Mouse (Mus musculus): ENCODE measurements at regions not wholly inside any gene's neighbourhood (a gene's known extent, or its start where the extent isn't known, plus 50 kb on each side); places are given as distances from the start of the nearest gene placed in this dataset.

GRCm38 (mm10) chr9:47389901-47390300, 140.1 kb upstream of the Cadm1 start:
- TF ChIP-seq CTCF (IDR thresholded peaks at IDR 0.05; ENCODE audit: low read depth) = no peak
- TF ChIP-seq EP300 (IDR thresholded peaks at IDR 0.05; ENCODE audit: low read depth) = no peak
